ENCODE assay signal across 21 mouse cellular contexts in the genomic region with DNA sequence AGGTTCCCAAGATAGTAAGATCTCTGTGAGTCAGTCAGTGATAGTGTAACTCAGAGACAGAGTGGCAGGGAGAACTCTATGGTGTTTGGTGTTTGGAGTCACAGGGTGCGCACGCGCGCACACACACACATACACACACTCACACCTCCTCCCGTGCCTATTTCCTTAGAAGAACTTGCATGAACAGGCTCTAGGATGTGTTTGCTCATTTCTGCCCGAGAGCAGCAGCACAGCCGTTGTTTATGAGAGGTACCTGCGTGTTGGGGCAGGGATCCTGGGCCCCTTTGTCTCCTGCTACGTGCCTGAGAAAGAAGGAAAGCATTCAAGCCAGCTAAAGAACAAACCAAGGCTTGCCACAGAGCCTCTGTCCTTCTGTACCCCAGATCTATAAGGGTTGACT. TPM values are rescaled to one million over a fixed set of nuclear protein-coding genes. Genes with fewer than 3 reads are reported as not detected.
DNase-seq lines count a peak whose midpoint lies in the region; ATAC-seq and TF ChIP-seq lines count a peak whose summit lies in the region.
"Had no signal": no experiment of that assay in that cellular context is flagged by ENCODE, and none has a peak within 500 bp of the region (broad histone marks: within the 10 kb centered on the region; RNA-seq: fewer than 3 reads in every experiment).

No protein-coding gene starts in this region.

- 81% methylated on average over 9 of the region's 9 CpGs for WGBS in embryonic facial prominence, embryonic 13.5 days
- WGBS in limb, embryonic 14.5 days = 77% methylated on average over 9 of the region's 9 CpGs

- H3K9ac ChIP-seq in embryonic facial prominence, embryonic 13.5 days = peak overlapping the region; percentile 32; the same call in 1 of the 2 replicates
- 0 out of 2 replicates have a peak overlapping the region, but pooled peaks have one; percentile 34 for H3K9ac ChIP-seq in limb, embryonic 14.5 days (ENCODE audit: low read depth, low read length, severe bottlenecking)
- H3K9ac ChIP-seq: forebrain, embryonic 12.5 days; midbrain, embryonic 13.5 days had no signal

- DNase-seq in urinary bladder, postnatal 36 days (ENCODE audit: low spot score in 2 of 2) = peak; percentile 50 to 64
- no peak for DNase-seq in urinary bladder, adult 2 months (ENCODE audit: low spot score)
- DNase-seq in limb, embryonic 14.5 days (ENCODE audit: low spot score) = peak; percentile 40
- DNase-seq in ovary, adult 18-20 months (ENCODE audit: low spot score) = no peak
- no peak for DNase-seq in adrenal gland, postnatal 25 days
- DNase-seq: cerebellum, adult 11 months; cerebellum, postnatal 36 days; heart, postnatal 36 days; kidney, adult 11 months; kidney, postnatal 14 days; lung, adult 2 months; lung, postnatal 4 days; thymus, postnatal 14 days had no signal

- H3K36me3 ChIP-seq in embryonic facial prominence, embryonic 13.5 days = no peaks in the 10 kb centered on the region
- no peaks in the 10 kb centered on the region for H3K36me3 ChIP-seq in limb, embryonic 14.5 days (ENCODE audit: control insufficient read depth, insufficient read depth, low read length)
- H3K36me3 ChIP-seq: forebrain, embryonic 12.5 days; midbrain, embryonic 13.5 days had no signal

- no peaks in the 10 kb centered on the region for H3K27me3 ChIP-seq in embryonic facial prominence, embryonic 13.5 days
- H3K27me3 ChIP-seq in limb, embryonic 14.5 days (ENCODE audit: control insufficient read depth, insufficient read depth, low read length) = no peaks in the 10 kb centered on the region
- H3K27me3 ChIP-seq: forebrain, embryonic 12.5 days; midbrain, embryonic 13.5 days had no signal

- peak overlapping the region; percentile 86 for H3K27ac ChIP-seq in embryonic facial prominence, embryonic 13.5 days
- peak overlapping the region; percentile 61 for H3K27ac ChIP-seq in limb, embryonic 14.5 days (replicated peaks; ENCODE audit: low read depth, low read length)
- H3K27ac ChIP-seq: forebrain, embryonic 12.5 days; midbrain, embryonic 13.5 days had no signal

- 0 out of 2 replicates have a peak, but pooled peaks have one; percentile 23 for ATAC-seq in embryonic facial prominence, embryonic 13.5 days (ENCODE audit: insufficient number of reproducible peaks, insufficient read depth, low FRiP score, low TSS enrichment, low read depth)
- no peak for ATAC-seq in limb, embryonic 14.5 days (ENCODE audit: low FRiP score, low read depth)
- no peak for ATAC-seq in megakaryocyte-erythroid progenitor cell, adult 5-6 weeks (replicated peaks; ENCODE audit: low FRiP score, low TSS enrichment, poor library complexity, severe bottlenecking)
- ATAC-seq: hindbrain, embryonic 16.5 days; midbrain, embryonic 13.5 days had no signal

- no peaks in the 10 kb centered on the region for H3K9me3 ChIP-seq in embryonic facial prominence, embryonic 13.5 days
- no peaks in the 10 kb centered on the region for H3K9me3 ChIP-seq in limb, embryonic 14.5 days (ENCODE audit: control insufficient read depth, low read length)
- H3K9me3 ChIP-seq: forebrain, embryonic 12.5 days; midbrain, embryonic 13.5 days had no signal

- TF ChIP-seq POLR2A in limb, embryonic 14.5 days (IDR thresholded peaks at IDR 0.05; ENCODE audit: borderline replicate concordance, extremely low read depth, insufficient read depth, insufficient read length) = no peak

- 0 out of 2 replicates have a peak, but pooled peaks cover 3% of the 10 kb centered on the region for H3K4me1 ChIP-seq in embryonic facial prominence, embryonic 13.5 days
- H3K4me1 ChIP-seq in limb, embryonic 14.5 days (ENCODE audit: control insufficient read depth, insufficient read depth, low read length) = 0 out of 2 replicates have a peak, but pooled peaks cover 5% of the 10 kb centered on the region
- H3K4me1 ChIP-seq: forebrain, embryonic 12.5 days; midbrain, embryonic 13.5 days had no signal

- H3K4me2 ChIP-seq in embryonic facial prominence, embryonic 13.5 days = peak overlapping the region; percentile 30; the same call in 1 of the 2 replicates
- H3K4me2 ChIP-seq in limb, embryonic 14.5 days (replicated peaks; ENCODE audit: low read depth, low read length, severe bottlenecking) = 0 out of 2 replicates have a peak overlapping the region, but pooled peaks have one; percentile 17
- H3K4me2 ChIP-seq: forebrain, embryonic 12.5 days; heart, embryonic 11.5 days; liver, embryonic 11.5 days; midbrain, embryonic 13.5 days had no signal

- H3K4me3 ChIP-seq in embryonic facial prominence, embryonic 13.5 days = 0 out of 2 replicates have a peak overlapping the region, but pooled peaks have one; percentile 13
- no peak overlapping the region for H3K4me3 ChIP-seq in limb, embryonic 14.5 days (replicated peaks; ENCODE audit: low read length)
- H3K4me3 ChIP-seq: forebrain, embryonic 12.5 days; midbrain, embryonic 13.5 days; myocyte had no signal

RNA-seq across cellular contexts. Expression of a gene that starts 17.3 kb away (rescaled TPM):
- 21.7 and 32.7 TPM in 2 replicates for polyA plus RNA-seq in urinary bladder, adult 2 months (2012; rRNA removed)
- polyA plus RNA-seq in embryonic facial prominence, embryonic 13.5 days (2015; fragmentation: Nextera tagmentation; extraction: Ambion mirVana) = 35.4 and 35.5 TPM in 2 replicates
- 53.9 and 56.2 TPM in 2 replicates for polyA plus RNA-seq in limb, embryonic 14.5 days (2012; rRNA removed)
- polyA plus RNA-seq in limb, embryonic 14.5 days (2014; fragmentation: Nextera tagmentation; extraction: Ambion mirVana) = 47.7 and 49.7 TPM in 2 replicates
- not detected in 2 replicates for total RNA-seq in megakaryocyte-erythroid progenitor cell, adult 5-6 weeks (2014; fragmentation: Nextera tagmentation)
- not detected in 2 replicates for total RNA-seq in megakaryocyte-erythroid progenitor cell, adult 5-6 weeks (2017)
- total RNA-seq in adrenal gland, postnatal 25 days (2021) = 28.5 and 36.1 TPM in 2 replicates

Comparison
In these comparisons a context has a peak if more than half of its experiments do, and no peak if none do; other contexts are left out.
1. DNase-seq: peak in urinary bladder, postnatal 36 days (2 of 2) and limb, embryonic 14.5 days (single experiment); none in urinary bladder, adult 2 months (single experiment), ovary, adult 18-20 months (single experiment) and adrenal gland, postnatal 25 days (single experiment).